Mouse (Mus musculus) testis, adult 2 months (tissue): ENCODE data around the gene Gm45021.

ENCODE experiments used
- CTCF ChIP-seq: fragments of 200-500 bp; IDR thresholded peaks from 2 replicates; pipeline ENCODE4 v1.5.1; 2012; ENCODE audit warnings: low read depth, mild to moderate bottlenecking, inconsistent platforms, low read length, moderate library complexity; ENCODE audit not compliant: control insufficient read depth, insufficient read depth, insufficient replicate concordance
- POLR2A ChIP-seq: fragments of 200-500 bp; IDR thresholded peaks from 2 replicates; pipeline ENCODE4 v1.6.1; 2012; ENCODE audit warnings: low read depth, mild to moderate bottlenecking, inconsistent platforms, low read length, moderate library complexity; ENCODE audit not compliant: control insufficient read depth

GRCm38 (mm10) chr6:48565693-48566310, 23.6 kb upstream of the Gm45021 start:
- TF ChIP-seq CTCF (no peak), POLR2A (no peak)
